Mouse (Mus musculus) forebrain, embryonic 12.5 days (tissue): ENCODE measurements around the gene Dtd1. TPM values are rescaled to one million over a fixed set of nuclear protein-coding genes. Genes with fewer than 3 reads are reported as not detected.
"Not testable (repeated sequence)": the region's sequence is repeated elsewhere in the genome, so short reads cannot be mapped to it uniquely, and the experiment has no call there.

Source experiments
- ATAC-seq: fragments of 200-750 bp; cut with Nextera tagmentation; 2 replicates; pipeline ENCODE4 v1.8.0; 2017; ENCODE audit warnings: moderate TSS enrichment; ENCODE audit not compliant: low FRiP score
- H3K27ac ChIP-seq: fragments of 300-500 bp; sonication (generic); 2 replicates; pipeline ENCODE4 v1.5.1; 2016; ENCODE audit warnings: mild to moderate bottlenecking
- H3K27me3 ChIP-seq: fragments of 300-500 bp; sonication (generic); 2 replicates; pipeline ENCODE4 v1.6.1; 2016; ENCODE audit warnings: mild to moderate bottlenecking
- H3K36me3 ChIP-seq: fragments of 300-500 bp; sonication (generic); replicated peaks from 2 replicates; pipeline ENCODE4 v1.6.1; 2016; ENCODE audit warnings: mild to moderate bottlenecking
- H3K4me1 ChIP-seq: fragments of 300-500 bp; sonication (generic); 2 replicates; pipeline ENCODE4 v1.6.1; 2016
- H3K4me2 ChIP-seq: fragments of 300-500 bp; sonication (generic); 2 replicates; pipeline ENCODE4 v1.6.1; 2016; ENCODE audit warnings: mild to moderate bottlenecking, moderate library complexity
- H3K4me3 ChIP-seq: fragments of 300-500 bp; sonication (generic); replicated peaks from 2 replicates; pipeline ENCODE4 v1.5.1; 2016; ENCODE audit warnings: mild to moderate bottlenecking
- H3K9ac ChIP-seq: fragments of 300-500 bp; sonication (generic); 2 replicates; pipeline ENCODE4 v1.6.1; 2016; ENCODE audit warnings: mild to moderate bottlenecking
- H3K9me3 ChIP-seq: fragments of 300-500 bp; sonication (generic); 2 replicates; pipeline ENCODE4 v1.6.1; 2016
- WGBS: fragments of 180-500 bp; shearing (Covaris S2); methylation state at CpG from one replicate; pipeline ENCODE4 v1.1.7; 2016; 5-methylcytosine and 5-hydroxymethylcytosine counted together
- polyA plus RNA-seq: library from polyadenylated mRNA; unstranded; fragments of >200 nt; fragmentation: Nextera tagmentation; extraction: Ambion mirVana; gene quantifications from 2 replicates; pipeline ENCODE4 v1.2.1, GENCODE M21; 2016

The Dtd1 gene
- 35.5 and 39.3 TPM in 2 replicates for polyA plus RNA-seq

GRCm38 (mm10) chr2:144599831-144600687 is at the start of gene Dtd1:
Gene Dtd1, plus strand, starts transcription at chr2:144599897.
- H3K9ac ChIP-seq, result peak within 1 kb of the TSS; percentile 79
- H3K4me3 ChIP-seq, result peak within 1 kb of the TSS; percentile 66
- H3K27me3 ChIP-seq, result no peaks in the 10 kb centered on the region
- no peaks in the 10 kb centered on the region for H3K9me3 ChIP-seq
- peak; percentile 94 for ATAC-seq
- H3K4me1 ChIP-seq, result no peaks in the 10 kb centered on the region
- 0 out of 2 replicates have a peak, but pooled peaks cover 3% of the 10 kb centered on the region for H3K36me3 ChIP-seq
- peak within 1 kb of the TSS; percentile 69 for H3K4me2 ChIP-seq
- WGBS, result 2% methylated on average over 50 of the region's 50 CpGs
- no peak within 1 kb of the TSS for H3K27ac ChIP-seq

- under 1% methylated on average over 17 of the region's 17 CpGs for WGBS
- H3K4me1 ChIP-seq, result peaks cover 10% of the 10 kb centered on the region
- H3K4me3 ChIP-seq, result peak within 1 kb of the TSS; percentile 69
- H3K4me2 ChIP-seq, result peak within 1 kb of the TSS; percentile 56
- peak within 1 kb of the TSS; percentile 83 for H3K27ac ChIP-seq
- no peaks in the 10 kb centered on the region for H3K27me3 ChIP-seq
- peak; percentile 98 for ATAC-seq
- H3K9me3 ChIP-seq, result no peaks in the 10 kb centered on the region
- H3K36me3 ChIP-seq, result peaks cover 28% of the 10 kb centered on the region
- H3K9ac ChIP-seq, result peak within 1 kb of the TSS; percentile 81
Measured at GRCm38 (mm10) chr2:144550529-144550928, 49.2 kb upstream of the Dtd1 start, which contains the start of gene Rbbp9. Gene Rbbp9, minus strand, starts transcription at chr2:144550869.

- ATAC-seq, result no peak
- no peak overlapping the region for H3K4me3 ChIP-seq
Measured at GRCm38 (mm10) chr2:144553905-144554304, 45.8 kb upstream of the Dtd1 start.

GRCm38 (mm10) chr2:144555286-144555819 is 44.3 kb upstream of the Dtd1 start:
- Histone ChIP-seq H3K4me1 (peaks cover 12% of the 10 kb centered on the region), H3K27me3 (no peaks in the 10 kb centered on the region), H3K9me3 (no peaks in the 10 kb centered on the region), H3K27ac (peak overlapping the region; percentile 90), H3K9ac (peak overlapping the region; percentile 63), H3K4me2 (peak overlapping the region; percentile 65), H3K36me3 (peaks cover 10% of the 10 kb centered on the region), H3K4me3 (peak overlapping the region; percentile 79)
- 3% methylated on average over 14 of the region's 14 CpGs for WGBS
- ATAC-seq, result peak; percentile 8; the same call in 1 of the 2 replicates

More at GRCm38 (mm10) chr2:144553905-144554304, 45.8 kb upstream of the Dtd1 start:
- H3K9me3 ChIP-seq, result no peaks in the 10 kb centered on the region
- 99% methylated on average over 3 of the region's 3 CpGs for WGBS
- no peaks in the 10 kb centered on the region for H3K27me3 ChIP-seq
- H3K9ac ChIP-seq, result no peak overlapping the region
- H3K4me2 ChIP-seq, result no peak overlapping the region
- peaks cover 16% of the 10 kb centered on the region for H3K4me1 ChIP-seq
- no peak overlapping the region for H3K27ac ChIP-seq
- H3K36me3 ChIP-seq, result no peaks in the 10 kb centered on the region

GRCm38 (mm10) chr2:144555820-144556552 is 43.7 kb upstream of the Dtd1 start, which contains the start of gene Sec23b:
Gene Sec23b, plus strand, starts transcription at chr2:144556229.
- Histone ChIP-seq H3K4me3 (peak within 1 kb of the TSS; percentile 79), H3K9me3 (no peaks in the 10 kb centered on the region), H3K9ac (peak within 1 kb of the TSS; percentile 63), H3K4me2 (peak within 1 kb of the TSS; percentile 65), H3K4me1 (peaks cover 12% of the 10 kb centered on the region), H3K36me3 (peaks cover 10% of the 10 kb centered on the region), H3K27me3 (no peaks in the 10 kb centered on the region), H3K27ac (peak within 1 kb of the TSS; percentile 90)
- WGBS, result under 1% methylated on average over 44 of the region's 44 CpGs
- ATAC-seq, result peak; percentile 98

DNA sequence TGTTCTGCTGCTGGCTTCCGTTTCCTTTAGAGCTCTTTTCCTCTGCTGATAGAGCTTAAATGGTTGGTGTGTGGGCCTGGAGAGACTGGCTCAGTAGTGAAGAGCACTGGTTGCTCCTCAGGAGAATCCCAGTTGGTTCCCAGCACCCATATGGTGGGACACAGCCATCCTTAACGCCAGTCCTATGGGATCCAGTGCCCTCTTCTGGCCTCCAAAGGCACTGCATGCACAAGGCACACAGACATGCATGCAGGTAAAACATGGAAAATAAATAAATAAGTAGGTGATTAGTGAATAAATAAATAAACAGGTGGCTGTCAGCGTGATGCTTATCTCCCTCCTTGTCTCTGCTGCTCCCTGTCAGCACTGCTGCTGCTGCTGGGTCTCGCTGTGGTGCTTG is 11.0 kb upstream of the Dtd1 start:
- H3K4me3 ChIP-seq, result no peak overlapping the region
- H3K9me3 ChIP-seq, result 0 out of 2 replicates have a peak, but pooled peaks cover 3% of the 10 kb centered on the region
- WGBS, result 83% methylated on average over 4 of the region's 4 CpGs
- H3K4me1 ChIP-seq, result peaks cover 2% of the 10 kb centered on the region
- peaks cover 63% of the 10 kb centered on the region for H3K36me3 ChIP-seq
- no peak overlapping the region for H3K9ac ChIP-seq
- ATAC-seq, result no peak
- H3K4me2 ChIP-seq, result no peak overlapping the region
- no peaks in the 10 kb centered on the region for H3K27me3 ChIP-seq
- H3K27ac ChIP-seq, result no peak overlapping the region

DNA sequence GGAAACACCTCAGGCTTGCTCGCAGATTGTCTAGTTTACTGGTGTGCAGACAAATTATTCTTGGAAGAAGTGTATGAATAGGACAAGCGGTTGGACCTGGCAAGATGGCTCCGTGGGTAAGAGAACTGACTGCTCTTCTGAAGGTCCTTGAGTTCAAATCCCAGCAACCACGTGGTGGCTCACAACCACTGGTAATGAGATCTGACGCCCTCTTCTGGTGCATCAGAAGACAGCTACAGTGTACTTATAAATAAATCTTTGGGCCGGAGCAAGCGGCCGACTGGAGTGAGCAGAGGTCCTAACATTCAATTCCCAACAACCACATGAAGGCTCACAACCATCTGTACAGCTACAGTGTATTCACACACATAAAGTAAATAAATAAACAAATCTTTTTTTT is 6.7 kb upstream of the Dtd1 start:
- not testable (repeated sequence) for H3K4me2 ChIP-seq, H3K4me3 ChIP-seq, H3K9me3 ChIP-seq, H3K9ac ChIP-seq, ATAC-seq, H3K27ac ChIP-seq, H3K4me1 ChIP-seq, H3K27me3 ChIP-seq
- whole genome bisulfite sequencing, result 66% methylated on average over 8 of the region's 8 CpGs
- peaks cover 27% of the 10 kb centered on the region for H3K36me3 ChIP-seq

GRCm38 (mm10) chr2:144593951-144594651 is 5.6 kb upstream of the Dtd1 start, which contains the start of gene Smim26:
Gene Smim26, plus strand, starts transcription at chr2:144594054.
- Histone ChIP-seq H3K4me1 (peaks cover 9% of the 10 kb centered on the region), H3K27me3 (no peaks in the 10 kb centered on the region), H3K4me3 (peak within 1 kb of the TSS; percentile 62), H3K9me3 (no peaks in the 10 kb centered on the region), H3K36me3 (peaks cover 16% of the 10 kb centered on the region), H3K9ac (peak within 1 kb of the TSS; percentile 60), H3K27ac (no peak within 1 kb of the TSS), H3K4me2 (peak within 1 kb of the TSS; percentile 61)
- peak; percentile 96 for ATAC-seq
- WGBS, result 3% methylated on average over 31 of the region's 31 CpGs

DNA sequence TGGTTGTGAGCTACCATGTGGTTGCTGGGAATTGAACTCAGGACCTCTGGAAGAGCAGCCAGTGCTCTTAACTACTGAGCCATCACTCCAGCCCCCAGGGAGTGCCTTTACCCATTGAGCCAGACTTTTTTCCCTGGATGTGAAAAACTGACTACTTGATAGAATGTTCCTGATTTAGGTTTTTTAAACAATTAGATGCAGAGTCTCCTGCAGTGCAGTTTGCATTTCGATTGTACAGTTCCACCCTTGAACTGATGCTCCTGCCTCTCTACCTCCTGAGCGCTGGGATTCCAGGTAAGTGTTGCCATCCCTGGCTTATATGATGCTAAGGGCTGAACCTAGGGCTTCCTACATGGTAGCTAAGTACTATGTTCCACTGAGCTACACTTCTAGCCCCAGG is 1.7 kb upstream of the Dtd1 start:
- Histone ChIP-seq H3K27me3 (no peaks in the 10 kb centered on the region), H3K27ac (no peak overlapping the region), H3K9me3 (no peaks in the 10 kb centered on the region), H3K36me3 (0 out of 2 replicates have a peak, but pooled peaks cover 3% of the 10 kb centered on the region), H3K9ac (no peak overlapping the region), H3K4me3 (no peak overlapping the region), H3K4me1 (peaks cover 9% of the 10 kb centered on the region), H3K4me2 (no peak overlapping the region)
- no peak for ATAC-seq
- WGBS, result 76% methylated on average over 2 of the region's 2 CpGs

- WGBS, result 91% methylated on average over 1 of the region's 1 CpGs
- Histone ChIP-seq H3K36me3 (no peaks in the 10 kb centered on the region), H3K4me3 (no peak overlapping the region), H3K27me3 (no peaks in the 10 kb centered on the region), H3K4me2 (no peak overlapping the region), H3K9ac (no peak overlapping the region), H3K27ac (no peak overlapping the region), H3K4me1 (no peaks in the 10 kb centered on the region), H3K9me3 (no peaks in the 10 kb centered on the region)
- no peak for ATAC-seq
Measured at GRCm38 (mm10) chr2:144601576-144601975, 1.9 kb downstream of the Dtd1 start.

DNA sequence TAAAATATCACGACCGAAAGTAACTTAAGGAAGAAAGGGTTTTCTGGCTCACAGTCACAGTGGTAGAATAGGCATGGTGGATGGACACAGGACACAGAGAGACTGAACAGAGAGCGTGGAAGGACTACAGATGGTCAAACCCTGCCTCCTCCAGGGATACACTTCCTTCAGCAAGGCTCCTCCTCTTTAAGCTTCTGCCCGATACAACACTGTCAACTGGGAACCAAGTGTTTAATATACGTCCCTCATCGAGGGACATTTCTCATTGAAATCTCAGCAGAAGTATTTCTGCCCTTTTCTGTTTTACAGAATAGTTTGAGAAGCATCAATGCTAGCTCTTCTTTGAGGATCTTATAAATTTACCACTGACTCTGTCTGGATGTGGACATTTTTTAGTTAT is 14.3 kb downstream of the Dtd1 start:
- no peak overlapping the region for H3K4me2 ChIP-seq
- no peaks in the 10 kb centered on the region for H3K9me3 ChIP-seq
- no peak for ATAC-seq
- 95% methylated on average over 6 of the region's 6 CpGs for WGBS
- no peak overlapping the region for H3K9ac ChIP-seq
- H3K27ac ChIP-seq, result no peak overlapping the region
- no peaks in the 10 kb centered on the region for H3K36me3 ChIP-seq
- no peak overlapping the region for H3K4me3 ChIP-seq
- H3K4me1 ChIP-seq, result no peaks in the 10 kb centered on the region
- no peaks in the 10 kb centered on the region for H3K27me3 ChIP-seq
